Mouse (Mus musculus): Measurements from ENCODE around the gene Ttc28. TPM values are rescaled to one million over a fixed set of nuclear protein-coding genes. Genes with fewer than 3 reads are reported as not detected.
"Not testable (repeated sequence)": the region's sequence is repeated elsewhere in the genome, so short reads cannot be mapped to it uniquely, and the experiment has no call there.

Gene Ttc28
- total RNA-seq, 2 experiments from 2014 or later = 15.4 to 20.2 TPM

GRCm38 (mm10) chr5:110878526-110878925 is 1.1 kb upstream of the Ttc28 start:
- not testable (repeated sequence) for DNase-seq (ENCODE audit: low spot score in 2 of 2)

- DNase-seq (ENCODE audit: low spot score in 2 of 2) = no peak
Observed at GRCm38 (mm10) chr5:110879042-110879441, 561 bp upstream of the Ttc28 start.

- DNase-seq (ENCODE audit: low spot score in 2 of 2) = no peak
Observed at GRCm38 (mm10) chr5:110888596-110888995, 9.0 kb downstream of the Ttc28 start.

GRCm38 (mm10) chr5:110889945-110890344 is 10.3 kb downstream of the Ttc28 start:
- DNase-seq (ENCODE audit: low spot score in 2 of 2) = no peak

- no peak for DNase-seq (ENCODE audit: low spot score in 2 of 2)
Observed at GRCm38 (mm10) chr5:110890561-110890960, 11.0 kb downstream of the Ttc28 start.

GRCm38 (mm10) chr5:110897114-110897788 is 17.6 kb downstream of the Ttc28 start:
- no peak for DNase-seq (ENCODE audit: low spot score in 2 of 2)

- no peak for DNase-seq (ENCODE audit: low spot score in 2 of 2)
Observed at GRCm38 (mm10) chr5:110898169-110898568, 18.6 kb downstream of the Ttc28 start.

- DNase-seq (ENCODE audit: low spot score in 2 of 2) = no peak
Observed at GRCm38 (mm10) chr5:110898785-110899184, 19.2 kb downstream of the Ttc28 start.

GRCm38 (mm10) chr5:110900331-110900730 is 20.7 kb downstream of the Ttc28 start:
- no peak for DNase-seq (ENCODE audit: low spot score in 2 of 2)

GRCm38 (mm10) chr5:110906708-110907107 is 27.1 kb downstream of the Ttc28 start:
- no peak for DNase-seq (ENCODE audit: low spot score in 2 of 2)

GRCm38 (mm10) chr5:110908879-110909278 is 29.3 kb downstream of the Ttc28 start:
- no peak for DNase-seq (ENCODE audit: low spot score in 2 of 2)

- DNase-seq (ENCODE audit: low spot score in 2 of 2) = no peak
Observed at GRCm38 (mm10) chr5:110909955-110910589, 30.5 kb downstream of the Ttc28 start.

GRCm38 (mm10) chr5:110914859-110915258 is 35.3 kb downstream of the Ttc28 start:
- DNase-seq (ENCODE audit: low spot score in 2 of 2) = no peak

GRCm38 (mm10) chr5:110916241-110916640 is 36.6 kb downstream of the Ttc28 start:
- no peak for DNase-seq (ENCODE audit: low spot score in 2 of 2)

GRCm38 (mm10) chr5:110919541-110919940 is 39.9 kb downstream of the Ttc28 start:
- DNase-seq (ENCODE audit: low spot score in 2 of 2) = no peak

GRCm38 (mm10) chr5:110923336-110923735 is 43.7 kb downstream of the Ttc28 start:
- DNase-seq (ENCODE audit: low spot score in 2 of 2) = peak in 1 of 2 experiments; percentile 5

- no peak for DNase-seq (ENCODE audit: low spot score in 2 of 2)
Observed at GRCm38 (mm10) chr5:110924636-110925035, 45.0 kb downstream of the Ttc28 start.

- no peak for DNase-seq (ENCODE audit: low spot score in 2 of 2)
Observed at GRCm38 (mm10) chr5:110925804-110926203, 46.2 kb downstream of the Ttc28 start.

GRCm38 (mm10) chr5:110928289-110928688 is 48.7 kb downstream of the Ttc28 start:
- DNase-seq (ENCODE audit: low spot score in 2 of 2) = no peak

- DNase-seq (ENCODE audit: low spot score in 2 of 2) = no peak
Observed at GRCm38 (mm10) chr5:110929306-110929705, 49.7 kb downstream of the Ttc28 start.

GRCm38 (mm10) chr5:110936606-110937005 is 57.0 kb downstream of the Ttc28 start:
- DNase-seq (ENCODE audit: low spot score in 2 of 2) = no peak

GRCm38 (mm10) chr5:110944326-110944725 is 64.7 kb downstream of the Ttc28 start:
- no peak for DNase-seq (ENCODE audit: low spot score in 2 of 2)
